Mouse (Mus musculus) neural tube, embryonic 10.5 days (tissue): Measurements from ENCODE around the gene Slbp.

ENCODE experiments used
- DNase-seq: peaks from one replicate; pipeline ENCODE4 v3.0.0-alpha.2; 2017; ENCODE audit warnings: low spot score; ENCODE audit errors: extremely low spot score

Gene Slbp

DNA sequence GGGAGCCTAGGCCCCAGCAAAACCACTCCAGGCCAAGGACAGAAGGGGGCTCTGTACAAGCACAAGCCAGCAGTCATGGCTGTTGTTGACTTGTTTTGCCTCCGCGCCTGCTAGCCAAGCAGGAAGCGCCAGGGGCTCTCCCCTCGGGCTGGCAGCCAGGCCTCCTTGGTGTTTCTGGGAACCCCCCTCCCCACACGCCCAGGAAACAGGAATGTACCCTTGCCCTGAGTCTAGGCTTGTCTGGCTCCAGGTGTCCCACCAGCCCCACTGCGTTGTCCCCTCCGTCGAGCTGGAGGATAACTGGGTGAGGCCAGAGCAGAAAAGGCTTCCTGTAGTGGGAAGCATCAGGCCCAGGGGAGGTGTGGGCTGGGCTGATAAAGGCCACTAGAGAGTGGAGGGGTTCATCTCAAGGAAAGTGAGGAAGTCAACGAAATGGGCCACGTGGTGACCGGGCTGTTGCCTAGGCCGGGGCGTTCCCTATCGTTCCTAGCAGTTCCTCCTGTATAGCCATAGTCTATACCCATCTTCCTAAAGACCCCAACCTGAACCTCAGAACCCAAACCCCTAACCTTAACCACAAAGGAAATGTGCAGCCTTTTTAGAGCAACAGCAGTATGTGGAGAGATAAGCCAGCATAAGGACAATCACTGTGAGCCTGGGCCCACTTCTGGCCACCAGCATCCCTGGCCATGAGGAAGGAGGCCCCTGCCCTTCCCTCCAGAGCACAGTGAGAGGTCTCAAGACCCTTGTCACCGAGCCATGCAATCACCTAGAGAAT, 29.4 kb upstream of the Slbp start:
- no peak for DNase-seq

DNA sequence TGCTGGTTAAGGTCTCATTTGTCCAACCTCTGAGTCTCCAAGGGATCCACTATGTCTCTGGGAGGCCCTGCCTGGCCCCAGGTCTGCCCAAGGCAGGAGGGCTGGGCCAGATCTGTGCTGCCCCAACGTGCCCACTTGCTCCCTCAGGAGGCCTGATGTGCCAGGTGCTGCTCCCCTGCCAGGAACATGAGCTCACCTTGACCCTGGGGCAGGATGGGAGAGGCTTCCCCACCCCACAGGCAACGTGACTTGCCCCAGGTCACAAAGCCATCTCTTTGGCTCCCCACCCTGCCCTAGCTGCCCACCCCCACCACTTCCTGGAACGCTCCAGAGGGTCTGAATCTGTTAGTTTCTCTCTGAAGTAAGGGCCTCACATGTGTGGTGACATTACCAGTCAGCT, 28.7 kb upstream of the Slbp start:
- DNase-seq = no peak

DNA sequence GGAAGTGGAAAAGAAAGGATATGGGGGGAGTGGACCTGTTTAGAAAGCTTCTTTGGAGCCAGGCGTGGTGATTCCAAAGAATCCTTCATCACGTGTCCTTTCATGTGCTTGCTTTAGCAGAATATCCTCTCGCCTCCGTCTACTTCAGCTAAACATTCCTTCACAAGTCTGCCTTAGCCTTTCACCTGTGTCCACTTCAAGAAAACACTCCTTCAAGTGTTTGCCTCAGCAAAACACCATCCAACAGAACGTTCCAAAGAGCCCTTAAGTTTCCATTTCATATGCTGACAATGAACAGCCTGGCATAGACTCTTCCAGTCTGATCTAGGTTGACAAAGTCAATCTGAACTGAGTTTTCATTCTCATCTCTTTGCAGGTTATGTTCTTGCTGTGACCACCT, 25.9 kb upstream of the Slbp start:
- DNase-seq = no peak

- DNase-seq = peak; percentile 68
These were observed 23.6 kb upstream of the Slbp start for GRCm38 (mm10) chr5:33675964-33676363.

DNA sequence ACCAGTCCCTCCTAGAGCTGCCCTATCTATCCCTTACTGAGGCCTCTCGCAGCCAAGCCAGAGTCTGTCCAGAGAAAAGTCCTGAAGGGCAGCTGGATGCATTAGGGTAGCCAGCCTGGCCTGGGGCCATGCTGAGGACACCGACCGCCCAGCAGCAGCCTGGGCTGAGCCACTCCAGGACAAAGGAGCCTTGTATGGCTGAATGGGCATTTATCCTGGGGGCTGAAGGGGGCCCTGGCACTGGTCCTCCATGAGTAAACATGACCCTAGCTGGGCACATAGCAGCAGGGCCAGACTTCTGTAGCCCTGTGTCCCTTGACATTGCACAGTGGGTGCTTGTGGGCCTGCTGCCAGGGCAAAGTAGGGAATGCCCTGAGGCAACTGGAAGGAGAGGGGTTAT, 22.1 kb upstream of the Slbp start:
- no peak for DNase-seq

DNA sequence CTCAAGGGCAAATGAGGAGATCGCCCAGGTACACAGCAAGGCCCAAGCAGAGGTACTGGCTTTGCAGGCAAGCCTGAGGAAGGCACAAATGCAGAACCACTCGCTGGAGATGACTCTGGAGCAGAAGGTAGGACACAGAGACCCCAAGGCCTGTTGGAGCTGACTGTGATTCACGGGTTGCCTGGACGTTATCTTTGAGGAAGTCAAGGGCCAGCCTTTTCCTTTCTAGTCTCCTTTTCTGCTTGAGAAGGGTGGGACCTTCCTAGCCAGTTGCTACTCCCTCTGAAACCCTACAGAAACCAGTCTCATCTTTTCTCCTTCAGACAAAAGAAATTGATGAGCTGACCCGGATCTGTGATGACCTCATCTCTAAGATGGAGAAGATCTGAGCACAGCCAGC, 19.3 kb upstream of the Slbp start:
- no peak for DNase-seq

DNA sequence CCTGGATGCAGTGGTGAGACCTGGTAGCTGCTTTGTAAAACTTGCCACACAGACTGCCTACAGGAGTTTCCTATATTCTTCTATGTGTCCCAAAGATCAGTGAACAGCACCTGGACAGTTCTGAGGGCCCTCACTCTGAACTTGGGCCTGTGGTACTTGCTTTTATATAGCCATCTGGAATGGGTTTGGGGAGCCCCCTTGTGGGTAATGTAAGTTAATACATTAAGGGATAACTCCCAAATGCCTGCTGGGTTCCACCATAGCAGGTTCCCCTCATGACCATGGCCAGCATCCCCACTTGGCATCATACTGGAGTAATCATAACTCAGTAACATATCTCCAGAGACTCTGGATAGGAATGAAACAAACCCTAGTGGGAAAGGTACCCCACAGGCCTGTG, 15.8 kb upstream of the Slbp start:
- no peak for DNase-seq

DNA sequence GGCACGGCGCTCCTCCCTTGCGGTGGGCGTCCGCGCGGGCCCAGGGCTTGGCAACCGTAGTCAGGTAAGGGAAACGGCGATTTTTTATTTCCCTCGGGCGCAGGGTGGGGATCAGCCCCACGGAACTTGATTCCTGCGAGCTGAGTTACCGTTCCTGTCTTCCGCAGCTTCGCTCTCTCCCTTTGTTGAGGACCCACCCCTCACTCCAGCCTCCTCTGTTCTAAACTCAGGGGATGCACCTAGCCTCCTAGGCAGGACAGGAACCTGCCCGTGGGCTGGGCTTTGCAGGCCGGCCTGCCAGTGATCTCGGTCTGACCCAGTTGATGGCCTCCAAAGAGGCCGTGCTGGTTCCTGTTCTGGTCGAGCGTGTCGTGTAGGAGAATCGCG, 6.3 kb upstream of the Slbp start:
- no peak for DNase-seq

DNA sequence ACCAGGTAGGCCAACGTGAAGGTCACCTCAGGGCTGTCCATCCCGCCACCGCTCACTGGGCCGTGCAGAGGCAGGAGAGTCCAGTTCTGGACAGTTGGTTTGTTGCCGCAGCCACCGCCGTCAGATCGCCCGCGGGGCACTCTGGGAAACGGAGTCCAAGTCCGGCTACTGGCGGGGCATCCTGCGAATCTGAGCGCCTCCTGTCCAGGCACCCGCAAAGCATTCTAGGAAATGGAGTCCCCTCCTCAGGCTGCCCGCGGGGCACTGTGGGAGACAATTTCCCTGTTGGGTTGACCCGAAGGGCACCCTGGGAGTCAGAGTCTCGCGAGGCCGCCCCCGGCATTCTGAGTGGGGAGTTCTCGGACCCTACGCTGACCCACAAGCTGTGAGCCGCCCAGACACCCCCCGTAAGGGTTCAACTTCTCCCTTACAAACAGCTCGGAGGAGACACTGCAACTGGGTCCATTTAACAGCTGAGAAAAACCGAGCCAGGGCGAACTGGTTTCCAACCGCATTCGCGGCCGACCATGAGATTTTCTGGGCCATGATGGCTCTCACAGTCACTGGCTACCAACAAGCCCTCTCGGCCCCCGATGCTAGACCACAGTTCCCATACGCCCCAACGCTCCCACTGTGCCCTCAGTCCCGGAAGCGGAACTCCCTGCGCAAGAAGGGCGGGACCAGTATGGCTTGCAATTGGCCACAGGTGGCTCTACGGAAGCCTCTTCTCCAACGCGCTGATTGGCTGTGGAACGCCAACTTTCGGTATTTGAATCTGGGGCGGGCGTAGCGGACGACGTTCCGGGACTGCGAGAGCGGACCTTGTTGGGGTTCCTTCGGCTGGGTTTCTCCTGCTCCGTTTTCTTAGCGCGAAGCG, 5.7 kb upstream of the Slbp start, which contains the start of the genes Tacc3 and Tmem129:
Tacc3 (plus strand) TSS at position 342 of the 877 bp plus-strand sequence.
Tmem129 (minus strand) TSS at position 630 of the 877 bp plus-strand sequence.
- peak; percentile 97 for DNase-seq

DNA sequence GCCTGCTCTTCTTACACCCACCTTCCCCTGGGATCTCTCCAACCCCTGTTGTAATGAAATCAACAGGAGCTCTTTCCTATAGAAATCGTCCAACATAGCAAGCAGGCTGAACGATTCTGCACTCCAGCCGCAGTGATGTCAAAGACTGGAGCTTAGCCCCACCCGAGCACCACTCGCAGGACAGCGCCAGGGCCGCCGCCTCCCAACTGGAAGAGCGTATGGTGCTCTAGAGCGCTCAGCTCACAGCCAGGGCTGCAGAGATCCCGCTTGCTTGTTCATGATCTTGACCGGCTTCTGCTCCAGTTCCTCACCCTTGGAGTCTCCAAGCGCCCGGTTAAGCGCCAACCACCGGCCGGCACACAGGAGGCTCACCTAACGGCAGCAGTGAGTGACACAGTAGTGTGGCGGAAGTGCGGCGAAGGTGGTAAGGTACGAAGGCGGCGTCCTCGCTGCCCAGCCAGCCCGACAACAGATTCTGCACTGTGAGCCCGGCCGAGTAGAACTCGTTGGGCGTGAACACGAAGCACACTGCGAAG, 4.9 kb upstream of the Slbp start:
- DNase-seq = no peak

- no peak for DNase-seq
These were observed 4.4 kb upstream of the Slbp start for GRCm38 (mm10) chr5:33656739-33657138.

GRCm38 (mm10) chr5:33655251-33655840, 3.0 kb upstream of the Slbp start:
- DNase-seq = no peak

GRCm38 (mm10) chr5:33654424-33654823, 2.0 kb upstream of the Slbp start:
- DNase-seq = no peak

DNA sequence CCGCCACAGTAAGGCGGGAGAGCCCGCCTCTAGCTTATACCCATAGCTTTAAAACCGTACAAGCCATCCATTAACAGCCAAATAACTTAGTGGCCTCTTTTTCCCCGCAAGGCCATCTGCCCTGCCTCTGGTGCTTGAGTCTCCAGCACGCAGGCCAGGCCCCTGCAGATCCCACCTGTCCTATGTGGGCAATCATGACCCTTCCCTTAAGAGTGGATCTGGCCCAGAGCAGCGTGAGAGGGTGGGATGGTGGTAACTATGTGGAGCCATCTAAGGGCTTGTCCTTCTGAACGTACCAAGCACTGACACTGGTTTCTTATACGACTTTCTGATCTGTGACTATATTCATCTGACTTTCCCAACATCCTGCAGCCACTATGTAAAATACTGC, 404 bp upstream of the Slbp start:
- no peak for DNase-seq

- DNase-seq = no peak
These were observed 843 bp downstream of the Slbp start for GRCm38 (mm10) chr5:33651541-33651920.

DNA sequence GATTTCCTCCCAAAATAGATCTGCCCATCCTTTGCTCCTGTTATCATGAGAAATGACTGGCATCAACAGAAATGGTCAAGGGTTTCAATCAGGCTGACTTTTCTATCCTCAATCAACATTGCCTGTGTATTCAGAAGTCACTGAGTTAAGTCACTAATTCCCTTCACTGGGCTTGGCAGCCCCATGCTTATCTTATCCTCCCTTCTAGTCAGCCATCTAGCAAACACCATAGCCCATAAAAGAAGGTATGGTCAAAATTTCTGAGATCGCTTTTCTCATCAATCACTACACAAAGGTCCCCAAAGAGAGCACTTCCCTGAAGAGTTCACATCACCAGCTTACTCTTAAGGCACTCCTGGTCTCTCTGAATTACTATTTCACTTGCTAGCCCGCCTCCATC, 1.4 kb downstream of the Slbp start:
- no peak for DNase-seq

DNA sequence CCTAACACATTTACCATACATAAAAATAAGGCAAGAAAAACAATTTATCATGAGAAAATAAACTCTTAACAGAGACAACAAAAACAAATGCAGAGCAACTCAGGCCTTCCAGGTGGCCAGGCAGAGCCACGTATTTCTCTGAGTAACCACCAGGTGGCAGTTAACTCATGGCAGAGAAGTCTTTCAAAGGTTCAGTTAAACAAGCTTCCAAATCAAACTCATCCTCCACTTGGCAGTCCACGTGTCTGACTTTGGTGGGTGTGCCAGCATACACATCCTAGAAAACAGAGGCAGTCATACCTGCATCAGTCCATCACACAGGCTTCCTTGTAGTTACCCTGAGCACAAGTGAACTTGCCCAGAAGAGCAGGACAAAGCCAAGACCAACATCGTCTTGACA, 11.7 kb downstream of the Slbp start:
- DNase-seq = peak; percentile 41

DNA sequence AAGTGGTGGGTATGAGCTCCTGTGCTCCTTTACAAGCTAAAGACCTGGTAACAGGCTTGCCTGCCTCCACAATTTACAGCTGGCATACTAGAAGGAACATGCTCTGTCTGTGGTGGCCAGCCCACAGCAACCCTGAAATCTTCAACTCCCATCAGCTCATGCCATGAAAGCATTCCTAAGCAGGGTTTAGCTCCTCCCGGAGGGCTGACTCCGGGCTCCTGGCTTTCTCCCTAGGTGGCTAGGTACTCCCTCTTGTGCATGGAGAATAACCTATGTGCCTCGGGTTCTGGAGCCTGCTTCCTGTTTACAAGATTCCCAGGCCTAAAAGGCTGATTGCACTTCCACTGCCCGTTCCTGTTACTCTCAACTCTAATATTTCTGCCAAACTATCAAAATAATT, 13.5 kb downstream of the Slbp start:
- no peak for DNase-seq

- DNase-seq = no peak
These were observed 14.6 kb downstream of the Slbp start for GRCm38 (mm10) chr5:33637606-33638350.

GRCm38 (mm10) chr5:33635361-33635760, 17.0 kb downstream of the Slbp start:
- no peak for DNase-seq

- no peak for DNase-seq
These were observed 19.8 kb downstream of the Slbp start for GRCm38 (mm10) chr5:33632526-33632925.
